Mouse (Mus musculus): Measurements from ENCODE around the gene Skap2. TPM values are rescaled to one million over a fixed set of nuclear protein-coding genes. Genes with fewer than 3 reads are reported as not detected.

Gene Skap2
- polyA plus RNA-seq, 1 experiment from 2014 or later, result 33.8 TPM

GRCm38 (mm10) chr6:51824136-51824830, 188.1 kb downstream of the Skap2 start:
- peak; percentile 83 for ATAC-seq (ENCODE audit: low FRiP score, low TSS enrichment)
- 0 out of 2 replicates have a peak, but pooled peaks cover 3% of the 10 kb centered on the region for H3K27me3 ChIP-seq (ENCODE audit: control insufficient read depth, insufficient read depth, low read length)
- H3K27ac ChIP-seq (ENCODE audit: low read depth, low read length), result no peak overlapping the region
- H3K9ac ChIP-seq (ENCODE audit: low read depth, low read length), result no peak overlapping the region
- peaks cover 10% of the 10 kb centered on the region; the same call in 1 of the 2 replicates for H3K4me1 ChIP-seq (ENCODE audit: control insufficient read depth, insufficient read depth, low read length)
- no peak overlapping the region for H3K4me3 ChIP-seq (ENCODE audit: low read length)
- no peaks in the 10 kb centered on the region for H3K36me3 ChIP-seq (ENCODE audit: control insufficient read depth, insufficient read depth, low read length)
- no peaks in the 10 kb centered on the region for H3K9me3 ChIP-seq (ENCODE audit: control insufficient read depth, low read length)
- WGBS, result 45% methylated on average over 9 of the region's 9 CpGs
- H3K4me2 ChIP-seq (replicated peaks; ENCODE audit: low read depth, low read length), result no peak overlapping the region

GRCm38 (mm10) chr6:51822049-51822448, 190.3 kb downstream of the Skap2 start:
- Histone ChIP-seq H3K4me2 (replicated peaks; ENCODE audit: low read depth, low read length) (no peak overlapping the region), H3K9me3 (ENCODE audit: control insufficient read depth, low read length) (peaks cover 8% of the 10 kb centered on the region), H3K4me3 (ENCODE audit: low read length) (no peak overlapping the region), H3K27ac (ENCODE audit: low read depth, low read length) (no peak overlapping the region), H3K36me3 (ENCODE audit: control insufficient read depth, insufficient read depth, low read length) (no peaks in the 10 kb centered on the region), H3K4me1 (ENCODE audit: control insufficient read depth, insufficient read depth, low read length) (peaks cover 10% of the 10 kb centered on the region; the same call in 1 of the 2 replicates), H3K9ac (ENCODE audit: low read depth, low read length) (no peak overlapping the region), H3K27me3 (ENCODE audit: control insufficient read depth, insufficient read depth, low read length) (no peaks in the 10 kb centered on the region)
- ATAC-seq (ENCODE audit: low FRiP score, low TSS enrichment), result no peak
- 76% methylated on average over 4 of the region's 4 CpGs for WGBS

GRCm38 (mm10) chr6:51820853-51821252, 191.5 kb downstream of the Skap2 start:
- Histone ChIP-seq H3K27ac (ENCODE audit: low read depth, low read length) (no peak overlapping the region), H3K27me3 (ENCODE audit: control insufficient read depth, insufficient read depth, low read length) (no peaks in the 10 kb centered on the region), H3K4me1 (ENCODE audit: control insufficient read depth, insufficient read depth, low read length) (peaks cover 10% of the 10 kb centered on the region; the same call in 1 of the 2 replicates), H3K4me3 (ENCODE audit: low read length) (no peak overlapping the region), H3K4me2 (replicated peaks; ENCODE audit: low read depth, low read length) (no peak overlapping the region), H3K9ac (ENCODE audit: low read depth, low read length) (no peak overlapping the region), H3K36me3 (ENCODE audit: control insufficient read depth, insufficient read depth, low read length) (no peaks in the 10 kb centered on the region), H3K9me3 (ENCODE audit: control insufficient read depth, low read length) (peaks cover 8% of the 10 kb centered on the region)
- ATAC-seq (ENCODE audit: low FRiP score, low TSS enrichment), result no peak
- 78% methylated on average over 5 of the region's 5 CpGs for WGBS

GRCm38 (mm10) chr6:51816892-51817621, 195.3 kb downstream of the Skap2 start:
- Histone ChIP-seq H3K4me1 (ENCODE audit: control insufficient read depth, insufficient read depth, low read length) (no peaks in the 10 kb centered on the region), H3K4me3 (ENCODE audit: low read length) (no peak overlapping the region), H3K9ac (ENCODE audit: low read depth, low read length) (no peak overlapping the region), H3K27me3 (ENCODE audit: control insufficient read depth, insufficient read depth, low read length) (no peaks in the 10 kb centered on the region), H3K27ac (ENCODE audit: low read depth, low read length) (no peak overlapping the region), H3K4me2 (replicated peaks; ENCODE audit: low read depth, low read length) (no peak overlapping the region), H3K9me3 (ENCODE audit: control insufficient read depth, low read length) (peaks cover 8% of the 10 kb centered on the region), H3K36me3 (ENCODE audit: control insufficient read depth, insufficient read depth, low read length) (no peaks in the 10 kb centered on the region)
- ATAC-seq (ENCODE audit: low FRiP score, low TSS enrichment), result no peak
- WGBS, result 71% methylated on average over 6 of the region's 6 CpGs

GRCm38 (mm10) chr6:51810906-51811305, 201.4 kb downstream of the Skap2 start:
- ATAC-seq (ENCODE audit: low FRiP score, low TSS enrichment), result no peak
- Histone ChIP-seq H3K27ac (ENCODE audit: low read depth, low read length) (no peak overlapping the region), H3K4me2 (replicated peaks; ENCODE audit: low read depth, low read length) (no peak overlapping the region), H3K27me3 (ENCODE audit: control insufficient read depth, insufficient read depth, low read length) (0 out of 2 replicates have a peak, but pooled peaks cover 2% of the 10 kb centered on the region), H3K36me3 (ENCODE audit: control insufficient read depth, insufficient read depth, low read length) (no peaks in the 10 kb centered on the region), H3K9ac (ENCODE audit: low read depth, low read length) (no peak overlapping the region), H3K4me3 (ENCODE audit: low read length) (no peak overlapping the region), H3K4me1 (ENCODE audit: control insufficient read depth, insufficient read depth, low read length) (no peaks in the 10 kb centered on the region; the same call in 1 of the 2 replicates), H3K9me3 (ENCODE audit: control insufficient read depth, low read length) (no peaks in the 10 kb centered on the region)
- WGBS, result 84% methylated on average over 4 of the region's 4 CpGs

- no peak for ATAC-seq (ENCODE audit: low FRiP score, low TSS enrichment)
- H3K27ac ChIP-seq (ENCODE audit: low read depth, low read length), result no peak overlapping the region
- H3K9ac ChIP-seq (ENCODE audit: low read depth, low read length), result no peak overlapping the region
- H3K4me3 ChIP-seq (ENCODE audit: low read length), result no peak overlapping the region
- peaks cover 2% of the 10 kb centered on the region; the same call in 1 of the 2 replicates for H3K27me3 ChIP-seq (ENCODE audit: control insufficient read depth, insufficient read depth, low read length)
- H3K4me1 ChIP-seq (ENCODE audit: control insufficient read depth, insufficient read depth, low read length), result no peaks in the 10 kb centered on the region; the same call in 1 of the 2 replicates
- no peaks in the 10 kb centered on the region for H3K36me3 ChIP-seq (ENCODE audit: control insufficient read depth, insufficient read depth, low read length)
- no peaks in the 10 kb centered on the region for H3K9me3 ChIP-seq (ENCODE audit: control insufficient read depth, low read length)
- 71% methylated on average over 12 of the region's 12 CpGs for WGBS
- H3K4me2 ChIP-seq (replicated peaks; ENCODE audit: low read depth, low read length), result no peak overlapping the region
These were observed 203.1 kb downstream of the Skap2 start for GRCm38 (mm10) chr6:51809164-51809824.

GRCm38 (mm10) chr6:51808011-51808410, 204.3 kb downstream of the Skap2 start:
- Histone ChIP-seq H3K4me3 (ENCODE audit: low read length) (no peak overlapping the region), H3K36me3 (ENCODE audit: control insufficient read depth, insufficient read depth, low read length) (no peaks in the 10 kb centered on the region), H3K4me2 (replicated peaks; ENCODE audit: low read depth, low read length) (no peak overlapping the region), H3K27ac (ENCODE audit: low read depth, low read length) (no peak overlapping the region), H3K9me3 (ENCODE audit: control insufficient read depth, low read length) (no peaks in the 10 kb centered on the region), H3K4me1 (ENCODE audit: control insufficient read depth, insufficient read depth, low read length) (no peaks in the 10 kb centered on the region; the same call in 1 of the 2 replicates), H3K9ac (ENCODE audit: low read depth, low read length) (no peak overlapping the region), H3K27me3 (ENCODE audit: control insufficient read depth, insufficient read depth, low read length) (peaks cover 2% of the 10 kb centered on the region; the same call in 1 of the 2 replicates)
- WGBS, result 77% methylated on average over 6 of the region's 6 CpGs
- no peak for ATAC-seq (ENCODE audit: low FRiP score, low TSS enrichment)

Data from kidney, embryonic 14.5 days (tissue).